Mouse (Mus musculus): ENCODE measurements at regions not wholly inside any gene's neighbourhood (a gene's known extent, or its start where the extent isn't known, plus 50 kb on each side); places are given as distances from the start of the nearest gene placed in this dataset.

DNA sequence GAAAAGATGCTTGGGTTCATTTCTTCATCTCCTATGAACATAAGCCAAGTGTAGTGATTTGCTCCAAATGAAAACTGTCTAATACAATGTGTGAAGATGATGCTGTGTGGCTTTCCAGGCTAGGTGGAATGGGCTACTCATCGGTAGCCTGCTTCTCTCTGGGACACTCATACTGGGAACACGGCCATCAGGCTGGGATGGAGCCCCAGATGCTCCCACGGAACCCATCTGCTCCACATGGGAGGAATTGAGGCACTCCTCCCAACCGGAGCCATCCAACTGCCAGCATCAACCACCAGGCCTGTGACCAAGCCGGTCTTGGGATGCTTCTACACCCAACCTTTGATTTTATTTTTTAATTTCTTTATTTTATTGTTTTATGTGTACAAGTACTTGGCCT lies 115.9 kb downstream of the Mycn start:
- TF ChIP-seq POLR2A (IDR thresholded peaks at IDR 0.05; ENCODE audit: borderline replicate concordance, insufficient read depth, low read length) (no peak), CTCF (IDR thresholded peaks at IDR 0.05; ENCODE audit: borderline replicate concordance, insufficient read depth, low read depth, low read length) (no peak)

Measured in cerebellum, adult 2 months (tissue).